Mouse (Mus musculus) MEL (cell line): ENCODE measurements around the gene Ankrd66.

Source experiments
- CTCF ChIP-seq, 3 experiments: IDR thresholded peaks in 2 of 3; conservative IDR thresholded peaks in 1 of 3; 2 replicates each; pipeline ENCODE4 v1.5.1; 2011 to 2012; ENCODE audit warnings: low read length in 3 of 3, low read depth in 2 of 3, mild to moderate bottlenecking in 2 of 3, improper control_type of control experiment in 1 of 3, inconsistent platforms in 1 of 3, mixed read lengths in 1 of 3, moderate library complexity in 1 of 3; ENCODE audit not compliant: control insufficient read depth in 1 of 3, insufficient read depth in 1 of 3, poor library complexity in 1 of 3, severe bottlenecking in 1 of 3
- MAFK ChIP-seq: IDR thresholded peaks from 2 replicates; pipeline ENCODE4 v1.6.1; 2011; ENCODE audit warnings: low read depth, mild to moderate bottlenecking, low read length, improper control_type of control experiment, borderline replicate concordance
- NELFE ChIP-seq: IDR thresholded peaks from 2 replicates; pipeline ENCODE4 v1.6.1; 2011; ENCODE audit warnings: low read depth, low read length, improper control_type of control experiment
- RCOR1 ChIP-seq: IDR thresholded peaks from 2 replicates; pipeline ENCODE4 v1.6.1; 2012; ENCODE audit warnings: low read depth, mild to moderate bottlenecking, inconsistent platforms, low read length, improper control_type of control experiment
- USF1 ChIP-seq: IDR thresholded peaks from 2 replicates; pipeline ENCODE4 v1.6.1; 2014; ENCODE audit warnings: low read depth, mild to moderate bottlenecking, inconsistent platforms, low read length, improper control_type of control experiment, moderate library complexity

DNA sequence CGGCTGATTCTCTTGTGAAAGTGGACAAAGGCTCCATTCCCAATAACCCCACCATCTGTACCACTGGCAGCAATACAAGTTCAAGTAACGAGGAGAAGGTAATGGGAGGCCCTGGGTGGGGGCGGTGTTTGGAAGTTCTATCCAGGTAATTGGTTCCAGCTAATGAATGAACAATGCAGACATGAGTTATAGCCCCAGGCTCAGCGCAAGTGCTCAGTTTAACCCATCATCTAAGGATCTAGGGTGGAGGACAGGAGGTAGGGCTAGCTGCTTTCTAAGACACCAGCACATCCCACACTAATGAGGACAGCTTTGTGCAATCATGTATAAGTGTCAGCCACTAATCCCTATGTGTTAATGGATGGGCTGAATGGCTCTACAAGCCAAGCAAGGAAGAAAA, 32.7 kb downstream of the Ankrd66 start:
- TF ChIP-seq RCOR1 = no peak
- TF ChIP-seq MAFK = no peak
- TF ChIP-seq CTCF (IDR thresholded peaks at IDR 0.05 in 2 of 3, conservative IDR thresholded peaks at IDR 0.05 in 1 of 3; ENCODE audit: control insufficient read depth in 1 of 3, insufficient read depth in 1 of 3, low read depth in 2 of 3, low read length in 3 of 3, poor library complexity in 1 of 3, severe bottlenecking in 1 of 3) = no peak
- no peak for TF ChIP-seq NELFE
- TF ChIP-seq USF1 = no peak
